Mouse (Mus musculus) ES-E14 (cell line): ENCODE measurements around the gene 4930415O20Rik. TPM values are rescaled to one million over a fixed set of nuclear protein-coding genes. Genes with fewer than 3 reads are reported as not detected.
A peak's percentile ranks its signal among the peaks of the same experiment; 100 is the strongest.

Source experiments
- DNase-seq: peaks from one replicate; pipeline ENCODE4 v3.0.0-alpha.2; 2013; ENCODE audit warnings: low read depth, low spot score
- H3K27ac ChIP-seq: 2 replicates; pipeline ENCODE4 v1.5.1; 2012; ENCODE audit warnings: low read depth, mild to moderate bottlenecking, low read length, moderate library complexity, mixed read lengths; ENCODE audit not compliant: poor library complexity, insufficient read depth, severe bottlenecking
- H3K36me3 ChIP-seq: 2 replicates; pipeline ENCODE4 v1.6.1; 2012; ENCODE audit warnings: mild to moderate bottlenecking, low read length, moderate library complexity, mixed read lengths; ENCODE audit not compliant: control insufficient read depth, poor library complexity, insufficient read depth, severe bottlenecking
- H3K4me1 ChIP-seq, 2 experiments: fragments of 150-350 bp in 1 of 2; sonication (generic) in 1 of 2; 2 replicates each; pipeline ENCODE4 v1.6.1; 2012; ENCODE audit warnings: low read length in 2 of 2, mild to moderate bottlenecking in 1 of 2, mixed read lengths in 1 of 2; ENCODE audit not compliant: control insufficient read depth in 2 of 2, insufficient read depth in 2 of 2, poor library complexity in 1 of 2
- H3K4me3 ChIP-seq, 2 experiments: fragments of 150-350 bp in 1 of 2; sonication (generic) in 1 of 2; 2 replicates each; pipeline ENCODE4 v1.5.1; 2012; ENCODE audit warnings: low read length in 2 of 2, low read depth in 1 of 2, mild to moderate bottlenecking in 1 of 2, mixed read lengths in 1 of 2; ENCODE audit not compliant: insufficient read depth in 1 of 2, poor library complexity in 1 of 2, severe bottlenecking in 1 of 2
- H3K9ac ChIP-seq: 2 replicates; pipeline ENCODE4 v1.6.1; 2012; ENCODE audit warnings: low read depth, mild to moderate bottlenecking, low read length, mixed read lengths; ENCODE audit not compliant: poor library complexity, insufficient read depth, severe bottlenecking
- H3K9me3 ChIP-seq: fragments of 150-350 bp; sonication (generic); 2 replicates; pipeline ENCODE4 v1.6.1; 2012; ENCODE audit warnings: low read depth, mild to moderate bottlenecking, low read length; ENCODE audit not compliant: control insufficient read depth, insufficient read depth
- CHD2 ChIP-seq: IDR thresholded peaks from 2 replicates; pipeline ENCODE4 v1.6.1; 2014; ENCODE audit warnings: mild to moderate bottlenecking, low read depth, low read length, inconsistent platforms
- HCFC1 ChIP-seq: IDR thresholded peaks from 2 replicates; pipeline ENCODE4 v1.6.1; 2012; ENCODE audit warnings: low read length, inconsistent platforms, borderline replicate concordance; ENCODE audit not compliant: insufficient read depth
- MAFK ChIP-seq: IDR thresholded peaks from 2 replicates; pipeline ENCODE4 v1.6.1; 2014; ENCODE audit warnings: mild to moderate bottlenecking, low read depth, low read length, inconsistent platforms; ENCODE audit not compliant: insufficient read depth
- ZC3H11A ChIP-seq: IDR thresholded peaks from 2 replicates; pipeline ENCODE4 v1.6.1; 2012; ENCODE audit warnings: low read depth, mild to moderate bottlenecking, inconsistent platforms, low read length, borderline replicate concordance
- ZNF384 ChIP-seq: IDR thresholded peaks from 2 replicates; pipeline ENCODE4 v1.6.1; 2012; ENCODE audit warnings: low read depth, low read length, inconsistent platforms
- in situ Hi-C, 2 experiments: fragments of 600-800 bp; cut with MboI; formaldehyde crosslinking; loops; one replicate each; pipeline ENCODE4 v1.15.1; 2025; ENCODE audit warnings: low sequenced_read_pairs in 2 of 2, inconsistent platforms in 1 of 2; ENCODE audit not compliant: unreplicated experiment in 2 of 2
- total RNA-seq: library from RNA; depleted of rRNA; stranded (reverse); fragments of 300-350 nt; gene quantifications from 2 replicates; pipeline ENCODE4 v1.2.3, GENCODE M21; 2012

Gene 4930415O20Rik
- total RNA-seq, 1 experiment = not detected

DNA sequence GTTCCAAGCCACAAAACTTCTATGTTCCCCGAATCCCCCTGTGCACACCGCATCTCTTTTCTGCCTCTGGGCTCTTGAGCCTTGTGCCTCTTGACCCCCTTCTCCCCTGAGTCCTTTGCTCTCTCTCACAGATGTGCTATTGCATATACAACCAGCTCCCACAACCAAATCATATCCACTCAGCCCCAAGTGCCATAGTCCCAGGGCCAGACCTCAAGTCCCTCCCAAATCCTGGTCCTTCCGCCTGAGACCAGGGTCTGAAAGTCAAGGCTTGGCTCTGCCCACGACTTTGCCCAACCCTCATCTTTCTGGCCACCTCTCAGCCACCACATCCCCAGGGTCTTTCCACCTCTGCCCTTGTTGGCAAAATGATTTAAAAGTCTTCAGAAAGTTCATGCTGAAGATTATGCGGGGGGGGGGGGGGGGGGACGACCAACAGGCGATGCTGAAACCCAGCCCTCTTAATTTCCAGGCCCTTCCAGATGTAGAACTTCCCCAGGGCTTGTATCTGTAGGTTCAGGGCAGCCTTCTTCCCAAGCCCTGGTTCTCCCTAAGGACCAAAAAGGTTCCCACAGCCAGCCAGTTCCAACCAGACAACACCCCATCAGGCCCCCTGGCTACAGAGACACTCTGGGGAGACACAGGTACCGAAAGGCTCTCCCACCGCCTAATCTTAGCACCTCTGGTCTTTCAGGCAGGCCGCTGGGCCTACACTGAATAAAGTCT is 37.4 kb downstream of the 4930415O20Rik start:
- no peak for DNase-seq
- Histone ChIP-seq H3K27ac (no peak overlapping the region), H3K4me1 (peaks cover 0 to 12% of the 10 kb centered on the region in 2 experiments; a peak in 3 of 4 replicates), H3K9ac (no peak overlapping the region; the same call in 1 of the 2 replicates), H3K9me3 (no peaks in the 10 kb centered on the region), H3K4me3 (peak overlapping the region; percentile 84 to 85; a peak in 3 of 4 replicates), H3K36me3 (no peaks in the 10 kb centered on the region)
- TF ChIP-seq ZC3H11A (no peak), CHD2 (no peak), ZNF384 (no peak), HCFC1 (no peak), MAFK (no peak)
- in situ Hi-C loops = no loop called here

DNA sequence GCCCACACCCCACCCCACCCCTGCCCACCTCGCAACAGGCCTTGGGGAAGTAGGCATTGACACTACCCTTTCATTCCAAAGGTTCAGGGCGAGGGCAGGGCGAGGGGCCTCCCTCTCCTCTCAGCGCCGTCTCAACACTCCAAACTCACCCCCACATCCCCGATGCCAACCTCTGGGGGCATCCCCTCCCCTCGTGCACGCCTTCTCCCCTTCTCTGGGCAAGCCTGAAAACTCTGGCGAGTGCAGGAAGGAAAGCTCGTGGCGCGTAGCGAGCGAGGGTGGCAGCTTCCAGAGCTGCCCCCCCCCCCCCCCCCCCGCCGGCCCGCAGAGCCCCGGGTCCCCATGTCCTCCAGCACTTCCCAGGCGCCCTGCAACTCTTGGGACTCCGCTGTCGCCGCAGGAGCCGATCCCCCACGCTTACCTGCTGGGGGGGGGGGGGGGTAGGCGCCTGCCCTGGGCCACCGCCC is 38.0 kb downstream of the 4930415O20Rik start:
- peak overlapping the region; percentile 84 to 85 for H3K4me3 ChIP-seq
- no peak for DNase-seq
- peaks cover 0 to 6% of the 10 kb centered on the region in 2 experiments; a peak in 1 of 4 replicates for H3K4me1 ChIP-seq
- H3K9me3 ChIP-seq = no peaks in the 10 kb centered on the region
- H3K36me3 ChIP-seq = no peaks in the 10 kb centered on the region
- TF ChIP-seq MAFK (no peak), CHD2 (no peak), ZNF384 (no peak), HCFC1 (no peak), ZC3H11A (no peak)
- peak overlapping the region; percentile 23; the same call in 1 of the 2 replicates for H3K9ac ChIP-seq
- H3K27ac ChIP-seq = no peak overlapping the region
- in situ Hi-C loops = no loop called here

DNA sequence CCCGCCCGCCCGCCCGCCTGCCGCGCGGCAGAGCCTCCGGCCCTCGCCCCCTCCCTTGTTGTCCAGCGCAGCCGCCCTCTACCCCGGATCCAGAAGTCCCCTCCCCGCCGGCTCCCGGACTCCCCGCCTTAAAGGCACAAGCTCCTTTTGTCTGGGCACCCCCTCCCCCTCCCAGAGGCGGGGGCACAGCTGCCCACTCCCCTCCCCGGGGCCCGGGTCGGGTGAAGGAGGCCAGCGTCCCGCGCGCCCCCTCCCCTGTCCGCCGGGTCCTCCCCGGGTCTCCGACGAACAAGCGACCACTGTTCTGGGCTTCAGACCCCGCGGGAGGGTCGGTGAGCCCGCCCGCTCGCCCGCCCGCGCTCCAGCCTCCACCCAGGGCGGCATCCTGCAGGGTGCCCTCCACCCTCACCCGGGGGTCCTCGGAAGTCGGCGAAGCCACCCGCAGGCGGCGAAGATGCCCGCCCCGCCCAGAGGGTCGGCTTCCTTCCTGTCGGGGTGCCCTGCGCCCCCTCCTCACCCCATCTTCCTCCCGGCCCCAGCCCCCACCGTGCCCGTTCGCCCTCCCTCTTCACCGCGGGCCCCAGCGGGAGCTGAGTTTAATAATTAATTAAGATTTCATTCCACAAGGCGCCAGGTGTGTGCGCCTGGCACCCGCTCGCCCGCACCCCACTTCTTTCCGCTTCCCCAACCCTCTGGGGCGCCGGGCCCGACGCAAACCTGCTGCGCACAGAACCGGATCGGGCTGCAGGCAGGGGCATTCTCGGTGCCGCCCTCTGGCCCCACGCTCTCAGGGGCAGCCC is 38.7 kb downstream of the 4930415O20Rik start, which contains the start of gene Adcy6:
Gene Adcy6 (minus strand): TSS at position 746 of the 800 bp plus-strand sequence.
- Histone ChIP-seq H3K36me3 (no peaks in the 10 kb centered on the region), H3K4me3 (peak within 1 kb of the TSS; percentile 84 to 85), H3K27ac (no peak within 1 kb of the TSS), H3K9ac (peak within 1 kb of the TSS; percentile 68), H3K9me3 (no peaks in the 10 kb centered on the region), H3K4me1 (peaks cover 0 to 2% of the 10 kb centered on the region in 2 experiments; a peak in 1 of 4 replicates)
- TF ChIP-seq CHD2 (no peak), MAFK (no peak), ZC3H11A (no peak), ZNF384 (no peak), HCFC1 (no peak)
- DNase-seq = no peak
- in situ Hi-C loops = no loop called here

DNA sequence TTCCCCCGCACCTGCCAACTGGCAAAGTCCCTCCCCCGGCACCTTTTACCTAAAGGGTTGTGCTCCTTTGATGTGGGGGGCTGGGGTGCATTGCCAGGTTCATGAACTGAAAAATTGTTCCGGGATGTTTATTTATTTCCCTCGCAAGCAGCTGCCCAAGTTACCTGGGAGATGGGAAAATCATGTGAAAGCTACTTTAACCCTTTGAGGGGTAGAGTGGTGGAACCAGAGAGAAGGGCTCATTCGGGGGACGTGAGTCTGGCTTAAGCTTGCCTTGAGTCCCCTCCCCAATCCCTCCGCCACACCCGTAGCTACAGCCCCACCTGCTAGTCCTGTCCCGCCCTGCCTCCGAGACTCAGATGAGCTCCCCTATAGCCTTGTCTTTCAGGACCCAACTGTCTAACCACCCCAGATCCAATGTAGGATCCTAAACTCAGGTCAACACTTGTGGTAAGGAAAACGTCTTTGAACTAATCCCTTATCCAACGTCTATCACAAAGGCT is 39.4 kb downstream of the 4930415O20Rik start:
- Histone ChIP-seq H3K9ac (peak overlapping the region; percentile 68), H3K36me3 (no peaks in the 10 kb centered on the region), H3K4me3 (peak overlapping the region; percentile 84 to 85), H3K9me3 (no peaks in the 10 kb centered on the region), H3K27ac (no peak overlapping the region), H3K4me1 (peaks cover 0 to 2% of the 10 kb centered on the region in 2 experiments; a peak in 1 of 4 replicates)
- no peak for TF ChIP-seq CHD2
- in situ Hi-C loops = no loop called here
- no peak for DNase-seq
